Mouse (Mus musculus) urinary bladder, postnatal 14 days (tissue): ENCODE data around the gene Mtr.

ENCODE experiments used
- DNase-seq: peaks from one replicate; pipeline ENCODE4 v3.0.0; 2021; ENCODE audit warnings: low spot score

Gene Mtr

DNA sequence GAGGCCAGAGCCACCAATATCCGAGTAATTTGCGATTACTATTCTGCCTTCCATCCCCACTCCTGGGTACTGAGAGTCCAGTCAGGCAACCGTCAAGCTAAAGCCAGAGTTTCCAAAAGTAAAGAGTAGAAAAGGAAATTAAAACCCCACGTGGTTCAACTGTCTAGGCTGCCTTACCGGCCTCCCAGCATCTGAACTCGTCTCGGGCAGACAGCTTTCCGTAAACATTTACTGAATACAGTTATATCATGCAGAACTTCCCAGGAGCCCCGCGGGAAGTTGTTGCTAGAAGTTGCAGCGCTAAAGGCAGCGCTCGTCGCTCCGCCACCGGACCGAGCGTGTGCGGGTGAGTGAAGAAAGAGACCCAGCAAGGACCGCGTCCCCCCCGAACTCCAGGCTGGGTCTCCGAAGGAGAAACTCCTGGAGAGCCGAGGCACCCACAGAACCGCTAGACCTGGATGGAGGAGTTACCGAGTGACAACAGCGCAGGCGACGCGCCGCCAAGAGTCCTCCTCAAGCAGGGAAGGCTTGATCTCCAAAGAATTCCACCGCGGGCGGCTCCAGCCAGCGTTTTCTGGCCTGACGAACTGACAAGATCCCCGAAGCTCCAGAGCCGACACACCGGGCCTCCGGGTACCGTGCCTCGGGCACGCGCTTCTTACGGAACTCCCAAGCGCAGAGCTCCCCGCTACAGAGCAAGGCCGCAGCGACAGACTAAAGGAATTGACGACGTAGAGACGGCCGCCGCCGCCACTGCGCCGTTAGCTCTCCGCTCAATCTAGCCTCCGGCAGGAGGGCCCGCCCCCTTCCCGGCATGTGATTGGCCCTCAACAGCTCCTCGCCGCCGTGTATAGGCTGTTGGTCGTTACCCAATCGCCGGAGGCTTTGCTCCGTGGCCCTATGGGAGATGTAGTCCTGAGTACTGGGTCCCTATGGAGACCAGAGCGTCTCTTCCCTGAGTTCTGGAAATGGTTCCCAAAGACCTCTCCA, at the start of gene Mtr:
Mtr (minus strand) TSS at position 723 of the 990 bp plus-strand sequence.
- DNase-seq, result peak; percentile 96

GRCm38 (mm10) chr13:12307286-12307685, 49.4 kb upstream of the Mtr start:
- no peak for DNase-seq

DNA sequence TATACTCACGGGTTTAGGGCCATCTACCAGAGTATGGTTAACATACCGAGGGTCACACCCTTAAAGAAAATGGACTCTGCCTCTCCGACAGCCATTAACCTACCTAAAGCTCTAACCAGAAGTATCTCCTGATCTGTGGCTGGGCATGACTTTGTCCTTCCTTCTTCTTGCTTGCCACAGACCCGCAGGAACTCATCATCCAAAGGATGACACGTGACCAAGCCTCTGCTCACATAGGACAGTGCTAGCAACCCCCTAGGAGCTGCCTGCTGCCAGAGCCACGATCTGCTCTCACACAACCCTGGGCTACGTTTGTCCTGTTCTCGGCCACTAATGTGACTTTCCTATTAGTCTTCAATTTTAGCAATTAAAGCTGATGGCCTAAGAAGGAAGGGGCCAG, 47.6 kb upstream of the Mtr start:
- DNase-seq, result no peak

- DNase-seq, result no peak
Measured at GRCm38 (mm10) chr13:12304991-12305390, 47.1 kb upstream of the Mtr start.

DNA sequence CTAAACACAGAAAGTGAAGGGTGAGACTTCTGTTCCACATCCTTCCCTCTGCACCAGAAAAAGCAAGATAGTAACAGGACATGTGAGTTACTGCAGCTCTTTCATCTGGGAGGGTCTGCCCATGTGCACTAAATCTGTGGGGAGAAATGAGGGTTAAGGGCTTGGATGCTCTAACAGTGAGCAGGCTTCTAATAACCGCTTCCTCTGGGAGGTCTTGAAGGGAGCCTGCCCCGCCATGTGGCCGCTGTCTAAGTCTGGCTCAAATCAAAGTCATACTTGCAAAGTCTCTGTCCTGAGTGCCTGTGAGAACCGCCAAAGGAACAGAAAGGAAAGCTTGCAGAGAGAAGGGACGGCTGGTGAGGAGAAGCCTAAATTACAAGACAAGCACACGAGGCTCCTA, 39.9 kb upstream of the Mtr start:
- no peak for DNase-seq

DNA sequence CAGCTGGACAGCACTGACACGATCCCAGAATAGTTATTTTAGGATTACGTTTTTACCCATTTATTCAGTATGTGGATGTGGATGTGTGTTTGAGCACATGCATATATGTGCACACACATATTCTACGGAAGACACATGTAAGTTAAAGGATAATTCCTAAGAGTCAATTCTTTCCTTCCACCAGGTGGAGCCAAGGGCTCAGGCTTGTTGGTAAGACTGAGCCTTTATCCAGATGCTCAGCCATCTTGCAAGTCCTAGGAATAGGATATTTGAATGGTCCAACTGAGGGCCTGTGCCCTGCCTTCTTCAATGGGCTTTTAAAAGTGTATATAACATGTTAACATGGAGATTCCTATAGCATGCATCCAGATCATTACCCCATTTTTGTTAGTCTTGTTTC, 38.8 kb upstream of the Mtr start:
- DNase-seq, result peak; percentile 13

DNA sequence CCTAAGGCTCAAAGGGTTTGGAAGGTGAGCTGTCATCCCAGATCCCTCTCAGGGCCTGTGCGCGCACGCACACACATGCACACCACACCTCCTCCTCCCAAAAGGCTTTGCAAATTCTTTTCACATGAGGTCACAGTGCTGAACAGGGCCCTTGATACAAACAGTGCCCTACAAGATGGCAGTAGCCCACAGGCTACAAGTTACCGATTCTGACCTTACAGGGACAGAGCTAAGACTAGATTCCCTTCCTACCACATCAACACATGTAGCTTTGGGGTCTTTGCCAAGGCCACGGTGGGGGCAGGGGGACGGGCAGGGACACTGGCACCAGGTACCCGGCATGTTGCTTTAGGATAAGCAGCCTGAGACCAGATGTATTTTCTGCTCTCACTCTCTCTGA, 35.9 kb upstream of the Mtr start:
- no peak for DNase-seq

DNA sequence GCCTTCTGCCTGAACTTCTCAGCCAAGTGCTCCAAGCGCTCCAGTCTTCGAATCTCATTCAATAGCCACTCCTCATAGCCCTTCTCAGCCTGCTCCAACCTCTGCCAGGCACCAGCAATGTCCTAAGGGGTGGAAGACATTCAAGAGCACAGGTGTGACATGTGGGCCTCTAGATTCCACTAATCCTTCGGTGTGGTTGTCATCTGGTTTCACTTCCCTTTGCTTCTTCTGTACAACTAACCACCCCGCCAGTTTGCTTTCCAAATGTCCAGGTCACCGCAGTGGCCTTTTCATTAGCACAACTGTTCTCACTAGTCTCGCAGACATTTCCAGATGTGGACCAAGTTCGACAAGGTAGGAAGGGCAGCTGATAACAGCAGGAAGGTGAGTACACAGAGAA, 32.8 kb upstream of the Mtr start:
- DNase-seq, result no peak

DNA sequence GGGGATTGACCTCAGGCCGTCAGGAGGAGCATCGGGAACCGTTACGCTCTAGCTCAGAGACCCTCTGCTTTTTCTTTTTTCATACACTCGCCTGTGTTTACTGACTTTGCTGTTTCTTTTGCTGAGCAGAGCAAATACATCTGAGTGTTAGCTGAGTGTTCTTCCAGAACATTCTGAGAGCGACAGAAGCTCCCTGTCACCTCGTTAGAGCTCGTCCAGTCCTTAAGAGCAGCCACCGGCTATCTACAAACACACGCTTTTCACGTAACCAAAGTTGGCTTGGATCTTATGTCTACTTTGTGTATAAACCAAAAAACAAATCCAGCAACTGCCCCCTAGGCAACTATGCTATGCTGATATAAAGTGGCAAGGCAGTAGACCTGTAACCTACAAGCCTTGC, 26.6 kb upstream of the Mtr start:
- DNase-seq, result no peak

DNA sequence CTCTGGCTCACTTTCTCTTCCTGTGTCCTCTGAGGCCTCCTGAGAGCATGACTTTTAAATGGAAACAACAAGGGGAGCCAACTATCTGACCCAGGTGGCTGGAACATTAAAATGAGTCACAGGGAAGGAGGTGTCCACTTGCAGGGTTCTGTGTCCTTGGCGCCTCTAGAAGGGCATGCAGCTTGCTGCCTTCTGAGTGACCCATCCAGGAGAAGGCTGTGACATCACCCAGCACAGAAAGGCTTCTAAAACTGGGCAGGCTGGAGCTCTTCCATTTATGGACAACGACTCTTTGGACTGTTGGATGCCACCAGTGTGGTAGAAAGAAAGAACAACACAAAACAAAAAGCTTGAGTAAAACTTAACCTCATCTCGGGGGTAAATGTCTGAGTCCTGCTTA, 25.9 kb upstream of the Mtr start:
- DNase-seq, result no peak

GRCm38 (mm10) chr13:12274721-12275120, 16.8 kb upstream of the Mtr start:
- no peak for DNase-seq

- no peak for DNase-seq
Measured at GRCm38 (mm10) chr13:12274220-12274619, 16.3 kb upstream of the Mtr start.

DNA sequence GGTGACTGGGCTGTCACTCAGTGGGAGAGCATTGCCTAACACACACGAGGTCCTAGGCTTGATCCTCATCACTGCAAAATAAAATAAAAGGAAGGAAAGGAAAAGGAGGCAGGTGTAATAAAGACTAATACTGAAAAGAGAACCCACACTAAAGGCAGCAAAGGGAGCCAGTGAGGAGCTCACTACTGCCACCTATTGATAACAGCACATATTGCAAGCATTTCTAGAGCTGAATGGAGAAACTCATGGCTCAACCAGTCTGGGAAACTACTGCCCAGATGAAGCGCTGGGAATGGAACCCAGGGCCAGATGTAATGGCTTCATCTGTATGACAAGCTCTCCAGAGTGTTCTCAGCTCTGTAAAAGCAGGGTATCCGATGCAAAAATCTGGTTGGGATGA, 15.0 kb upstream of the Mtr start:
- no peak for DNase-seq

DNA sequence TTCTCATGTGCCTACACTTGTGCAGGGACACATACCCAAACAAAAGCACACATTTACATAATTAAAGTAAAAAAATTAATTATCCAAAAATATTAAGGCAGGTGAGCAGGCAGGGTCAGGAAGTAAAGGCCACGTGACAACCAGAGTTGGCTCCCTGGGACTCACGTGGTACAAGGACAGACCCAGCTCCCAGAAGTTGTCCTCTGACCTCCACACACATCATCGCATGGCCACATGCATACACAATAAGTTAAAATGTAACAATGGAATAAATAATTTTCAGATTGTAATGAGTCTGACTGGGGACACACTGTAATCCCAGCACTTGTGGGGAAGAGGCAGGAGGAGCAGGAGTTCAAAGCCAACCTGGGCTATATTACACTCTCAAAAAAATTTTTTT, 10.1 kb upstream of the Mtr start:
- no peak for DNase-seq

GRCm38 (mm10) chr13:12267097-12267496, 9.2 kb upstream of the Mtr start:
- DNase-seq, result no peak

DNA sequence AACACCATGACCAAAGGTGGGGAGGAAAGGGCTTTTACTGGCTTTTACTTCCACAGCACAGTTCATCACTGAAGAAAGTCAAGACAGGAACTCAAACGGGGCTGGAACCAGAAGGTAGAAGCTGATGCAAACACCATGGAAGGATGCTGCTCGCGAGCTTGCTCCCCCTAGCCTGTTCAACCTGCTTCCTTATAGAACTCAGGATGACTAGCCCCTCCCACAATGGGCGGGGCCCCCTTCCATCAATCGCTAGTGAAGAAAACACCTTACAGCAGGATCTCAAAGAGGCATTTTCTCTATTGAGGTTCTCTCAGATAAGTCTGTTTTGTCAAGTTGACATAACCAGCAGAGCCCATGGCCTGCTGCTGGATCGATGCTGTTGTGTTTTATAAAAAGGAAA, 6.1 kb upstream of the Mtr start:
- DNase-seq, result no peak

GRCm38 (mm10) chr13:12261505-12261904, 3.6 kb upstream of the Mtr start:
- no peak for DNase-seq

GRCm38 (mm10) chr13:12256871-12257390, 982 bp downstream of the Mtr start:
- no peak for DNase-seq

DNA sequence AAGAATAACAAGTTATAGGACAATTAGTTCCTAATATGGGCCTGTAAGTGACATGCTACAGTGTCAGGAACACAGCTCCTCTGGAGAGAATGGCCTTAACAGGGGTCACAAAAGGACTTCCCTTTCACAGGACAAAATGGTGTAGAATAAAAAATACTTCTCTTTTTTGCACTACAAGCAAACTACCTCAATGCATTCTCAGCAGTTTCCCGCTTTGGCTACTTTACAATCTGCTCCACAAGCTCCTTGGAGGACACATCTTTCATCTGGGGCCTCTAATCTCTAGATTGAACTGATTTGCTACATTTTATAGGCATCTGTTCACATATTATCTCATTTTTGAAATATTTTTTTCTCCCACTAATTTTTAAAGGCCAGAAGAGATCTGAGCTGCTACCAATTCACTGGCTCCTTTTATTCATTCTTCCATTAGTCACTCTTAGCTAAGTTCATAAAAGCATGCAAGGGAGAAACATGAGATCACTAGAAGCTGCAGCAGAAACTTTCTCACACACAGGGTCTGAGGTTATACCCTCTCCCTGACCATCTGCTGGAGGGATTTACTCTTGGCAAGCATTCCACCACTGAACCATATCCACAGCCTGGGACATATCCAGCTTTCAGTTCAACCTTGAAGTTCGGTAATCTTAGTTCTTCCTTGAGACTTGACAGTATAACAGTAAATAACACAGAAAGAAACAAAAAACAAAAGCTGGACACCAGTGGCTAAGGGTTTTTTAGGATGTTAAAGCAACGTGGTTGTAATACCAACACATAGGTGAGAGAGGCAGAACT, 1.8 kb downstream of the Mtr start:
- no peak for DNase-seq

DNA sequence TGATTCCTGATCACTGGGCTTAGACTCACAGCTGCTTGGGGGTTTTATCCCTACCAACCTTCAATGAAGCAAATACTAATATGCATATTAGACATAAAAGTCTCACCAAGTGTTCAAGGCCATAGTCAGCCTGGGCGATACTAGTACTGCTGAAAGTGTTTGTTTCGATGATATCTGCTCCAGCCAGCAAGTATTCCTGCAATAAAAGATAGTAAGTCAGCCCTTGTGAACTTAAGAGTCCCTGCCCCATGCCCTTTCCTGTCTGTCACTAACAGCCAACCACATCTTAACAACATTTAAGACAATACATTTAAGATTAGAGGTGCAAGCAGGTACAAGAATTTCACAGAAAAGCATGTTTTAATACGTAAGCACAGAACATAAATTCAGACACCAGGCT, 7.4 kb downstream of the Mtr start:
- no peak for DNase-seq

GRCm38 (mm10) chr13:12249195-12249898, 8.6 kb downstream of the Mtr start:
- no peak for DNase-seq

DNA sequence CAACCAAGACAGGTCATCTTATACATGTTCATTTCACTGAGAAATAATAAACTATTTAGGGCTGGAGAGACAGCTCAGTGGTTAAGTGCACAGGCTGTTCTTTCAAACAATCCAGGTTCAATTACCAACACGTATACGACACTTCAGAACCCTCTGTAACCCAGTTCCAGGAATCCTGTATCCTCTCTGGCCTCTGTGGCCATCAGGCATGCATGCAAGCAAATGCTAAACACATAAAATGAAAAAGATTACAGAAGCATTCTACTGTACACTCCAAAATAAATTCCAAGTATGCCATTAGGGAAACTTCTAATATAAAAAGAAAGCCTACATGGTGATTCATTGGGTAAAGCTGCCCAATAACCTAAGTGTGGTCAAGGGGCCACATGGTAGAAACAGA, 12.0 kb downstream of the Mtr start:
- no peak for DNase-seq
